Mouse (Mus musculus): ENCODE data around the gene Prrx1.
A peak's percentile ranks its signal among the peaks of the same experiment; 100 is the strongest.

Gene Prrx1

GRCm38 (mm10) chr1:163311006-163311836 lies 2.3 kb downstream of the Prrx1 start:
- DNase-seq, result peak; percentile 88

GRCm38 (mm10) chr1:163310023-163310754 lies 3.3 kb downstream of the Prrx1 start:
- DNase-seq, result no peak

GRCm38 (mm10) chr1:163309466-163309865 lies 4.0 kb downstream of the Prrx1 start:
- no peak for DNase-seq

GRCm38 (mm10) chr1:163308631-163309030 lies 4.9 kb downstream of the Prrx1 start:
- DNase-seq, result no peak

- no peak for DNase-seq
Observed at GRCm38 (mm10) chr1:163307706-163308105, 5.8 kb downstream of the Prrx1 start.

- no peak for DNase-seq
Observed at GRCm38 (mm10) chr1:163305956-163306355, 7.6 kb downstream of the Prrx1 start.

GRCm38 (mm10) chr1:163304837-163305236 lies 8.7 kb downstream of the Prrx1 start:
- peak; percentile 76 for DNase-seq

GRCm38 (mm10) chr1:163302292-163302691 lies 11.2 kb downstream of the Prrx1 start:
- peak; percentile 70 for DNase-seq

- peak; percentile 28 for DNase-seq
Observed at GRCm38 (mm10) chr1:163293152-163293551, 20.4 kb downstream of the Prrx1 start.

- DNase-seq, result peak; percentile 92
Observed at GRCm38 (mm10) chr1:163291925-163292324, 21.6 kb downstream of the Prrx1 start.

- peak; percentile 64 for DNase-seq
Observed at GRCm38 (mm10) chr1:163289131-163289530, 24.4 kb downstream of the Prrx1 start.

GRCm38 (mm10) chr1:163285539-163285938 lies 28.0 kb downstream of the Prrx1 start:
- DNase-seq, result peak; percentile 22

- peak; percentile 93 for DNase-seq
Observed at GRCm38 (mm10) chr1:163285136-163285535, 28.4 kb downstream of the Prrx1 start.

GRCm38 (mm10) chr1:163283980-163284635 lies 29.4 kb downstream of the Prrx1 start:
- DNase-seq, result peak; percentile 77

- peak; percentile 94 for DNase-seq
Observed at GRCm38 (mm10) chr1:163281450-163282198, 31.9 kb downstream of the Prrx1 start.

- peak; percentile 90 for DNase-seq
Observed at GRCm38 (mm10) chr1:163280842-163281122, 32.7 kb downstream of the Prrx1 start.

GRCm38 (mm10) chr1:163280097-163280841 lies 33.2 kb downstream of the Prrx1 start:
- no peak for DNase-seq

- DNase-seq, result no peak
Observed at GRCm38 (mm10) chr1:163277069-163277468, 36.4 kb downstream of the Prrx1 start.

- no peak for DNase-seq
Observed at GRCm38 (mm10) chr1:163274919-163275318, 38.6 kb downstream of the Prrx1 start.

GRCm38 (mm10) chr1:163273132-163273531 lies 40.4 kb downstream of the Prrx1 start:
- DNase-seq, result peak; percentile 63

GRCm38 (mm10) chr1:163266853-163267538 lies 46.5 kb downstream of the Prrx1 start:
- DNase-seq, result peak; percentile 64

- DNase-seq, result no peak
Observed at GRCm38 (mm10) chr1:163257298-163257697, 56.2 kb downstream of the Prrx1 start.
